Mouse (Mus musculus): ENCODE results near the gene Fam124a. TPM values are rescaled to one million over a fixed set of nuclear protein-coding genes. Genes with fewer than 3 reads are reported as not detected.
A peak's percentile ranks its signal among the peaks of the same experiment; 100 is the strongest.

The Fam124a gene
- polyA plus RNA-seq (2012; ENCODE audit: insufficient read depth, insufficient read length, missing spikeins), result not detected in 2 replicates

DNA sequence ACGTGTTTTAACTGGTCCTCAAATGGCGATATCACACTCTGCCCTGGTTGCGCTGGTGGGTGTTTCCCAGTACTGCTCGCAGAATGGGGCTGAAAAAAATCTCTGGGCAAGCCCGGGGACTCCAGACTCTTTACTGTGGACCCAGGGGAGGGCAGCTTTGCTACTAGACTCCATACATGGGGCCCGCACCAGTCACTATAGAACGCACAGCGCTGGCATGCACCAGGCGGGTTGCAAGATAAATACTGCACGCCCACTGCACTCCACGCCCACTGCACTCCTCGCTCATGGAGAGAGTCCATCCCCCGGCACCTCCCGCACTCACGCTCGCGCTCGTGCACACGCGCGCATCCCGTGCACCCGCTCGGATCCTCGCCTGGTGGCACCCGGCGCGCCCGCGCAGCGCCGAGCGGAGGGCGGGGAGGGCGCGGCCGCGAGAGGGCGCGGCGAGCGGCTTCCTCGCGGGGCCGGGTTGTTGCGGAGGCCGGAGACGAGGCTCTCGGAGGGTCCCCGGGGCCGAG, at the start of gene Fam124a:
TSS of gene Fam124a (plus strand) at position 429 of the 521 bp plus-strand sequence.
- H3K27ac ChIP-seq (ENCODE audit: insufficient read depth, low read depth, low read length), result no peak within 1 kb of the TSS
- H3K4me3 ChIP-seq (ENCODE audit: insufficient read depth, low read length), result peak within 1 kb of the TSS; percentile 53
- H3K4me1 ChIP-seq (ENCODE audit: control insufficient read depth, insufficient read depth, low read length), result no peaks in the 10 kb centered on the region
- TF ChIP-seq POLR2A (IDR thresholded peaks at IDR 0.05; ENCODE audit: borderline replicate concordance, low read depth, low read length), result no peak
- peak; percentile 26; the same call in 1 of the 2 replicates for TF ChIP-seq CTCF (IDR thresholded peaks at IDR 0.05; ENCODE audit: low read depth, low read length)

DNA sequence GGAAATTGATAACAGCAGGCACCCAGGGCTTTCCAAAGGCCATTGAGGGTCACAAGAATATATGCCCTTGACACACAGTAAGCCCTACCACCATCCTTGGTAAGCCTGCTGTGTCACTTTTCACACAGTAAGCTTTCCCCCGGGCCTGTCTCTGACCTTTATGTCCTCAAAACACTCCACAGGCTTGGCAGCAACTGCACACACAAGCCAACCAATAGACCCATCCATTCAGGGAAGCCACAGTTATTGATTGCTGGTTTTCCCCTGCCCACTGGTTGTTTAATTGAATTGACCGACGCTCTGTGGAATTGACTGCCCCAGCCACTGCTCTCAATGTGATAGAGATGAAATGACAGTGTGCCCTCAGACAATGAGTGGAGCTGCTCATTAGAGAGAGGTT, 49.3 kb upstream of the Fam124a start:
- H3K27ac ChIP-seq (ENCODE audit: insufficient read depth, low read depth, low read length), result no peak overlapping the region
- no peak for TF ChIP-seq CTCF (IDR thresholded peaks at IDR 0.05; ENCODE audit: low read depth, low read length)
- TF ChIP-seq POLR2A (IDR thresholded peaks at IDR 0.05; ENCODE audit: borderline replicate concordance, low read depth, low read length), result no peak
- H3K4me3 ChIP-seq (ENCODE audit: insufficient read depth, low read length), result no peak overlapping the region
- no peaks in the 10 kb centered on the region for H3K4me1 ChIP-seq (ENCODE audit: control insufficient read depth, insufficient read depth, low read length)

DNA sequence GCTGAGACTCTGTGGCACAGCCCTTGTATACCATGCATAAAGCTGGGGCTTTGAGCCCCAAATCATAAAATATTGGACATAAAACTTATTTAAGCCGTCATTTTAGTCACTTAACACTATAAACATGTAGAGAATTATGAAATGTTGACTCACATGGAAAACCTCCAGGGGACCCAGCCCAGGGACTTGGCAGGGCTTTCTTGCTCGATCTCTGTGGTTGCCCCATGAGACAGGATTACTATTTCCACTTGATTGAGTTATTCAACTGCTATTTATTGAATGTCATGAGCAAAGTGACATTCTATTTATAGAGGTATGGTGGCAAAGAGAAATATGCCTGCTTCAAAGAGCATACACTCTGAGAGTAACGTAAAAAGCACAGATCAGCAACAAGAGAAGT, 46.2 kb upstream of the Fam124a start:
- TF ChIP-seq POLR2A (IDR thresholded peaks at IDR 0.05; ENCODE audit: borderline replicate concordance, low read depth, low read length) (no peak), CTCF (IDR thresholded peaks at IDR 0.05; ENCODE audit: low read depth, low read length) (no peak)
- H3K4me1 ChIP-seq (ENCODE audit: control insufficient read depth, insufficient read depth, low read length), result no peaks in the 10 kb centered on the region
- H3K27ac ChIP-seq (ENCODE audit: insufficient read depth, low read depth, low read length), result no peak overlapping the region
- no peak overlapping the region for H3K4me3 ChIP-seq (ENCODE audit: insufficient read depth, low read length)

DNA sequence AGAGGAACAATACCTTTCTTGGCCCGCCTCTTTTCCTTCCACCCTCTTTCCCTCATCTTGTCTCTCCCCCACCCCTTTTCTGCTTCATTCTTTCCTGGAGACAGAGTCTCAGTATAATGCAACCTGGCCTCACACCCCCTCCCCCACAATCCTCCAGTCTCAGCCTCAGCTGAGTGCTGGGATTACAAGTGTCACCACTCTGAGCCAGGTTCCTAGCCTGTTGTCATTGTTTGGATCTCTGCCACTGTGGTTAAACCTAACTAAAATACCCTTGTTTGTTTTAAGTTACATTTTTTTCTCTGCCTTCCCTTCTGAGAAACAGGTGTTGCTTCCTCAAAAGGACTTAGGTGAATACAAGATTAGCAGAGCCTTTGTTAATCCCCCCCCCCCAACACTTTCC, 42.7 kb upstream of the Fam124a start:
- TF ChIP-seq POLR2A (IDR thresholded peaks at IDR 0.05; ENCODE audit: borderline replicate concordance, low read depth, low read length) (no peak), CTCF (IDR thresholded peaks at IDR 0.05; ENCODE audit: low read depth, low read length) (no peak)
- Histone ChIP-seq H3K27ac (ENCODE audit: insufficient read depth, low read depth, low read length) (no peak overlapping the region), H3K4me1 (ENCODE audit: control insufficient read depth, insufficient read depth, low read length) (no peaks in the 10 kb centered on the region), H3K4me3 (ENCODE audit: insufficient read depth, low read length) (no peak overlapping the region)

DNA sequence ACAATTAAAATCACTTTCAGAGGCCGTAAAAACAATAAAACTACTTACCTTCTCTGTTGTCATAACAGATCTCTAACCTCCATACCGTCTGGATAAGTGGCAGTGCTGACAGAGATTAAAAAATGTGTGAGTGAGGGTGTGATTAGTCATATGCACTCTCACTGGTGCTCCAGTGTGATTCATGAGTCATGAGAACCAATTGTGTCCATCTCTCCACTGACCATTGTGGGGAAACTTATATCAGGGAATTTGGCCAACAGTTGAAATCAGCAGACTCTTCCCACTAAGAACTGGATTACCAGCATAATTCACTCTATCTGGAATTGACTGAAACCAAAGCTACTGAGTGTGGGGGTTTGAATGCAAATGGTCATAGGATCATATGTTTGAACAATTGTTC, 24.6 kb upstream of the Fam124a start:
- Histone ChIP-seq H3K4me3 (ENCODE audit: insufficient read depth, low read length) (no peak overlapping the region), H3K27ac (ENCODE audit: insufficient read depth, low read depth, low read length) (no peak overlapping the region), H3K4me1 (ENCODE audit: control insufficient read depth, insufficient read depth, low read length) (no peaks in the 10 kb centered on the region)
- TF ChIP-seq POLR2A (IDR thresholded peaks at IDR 0.05; ENCODE audit: borderline replicate concordance, low read depth, low read length) (no peak), CTCF (IDR thresholded peaks at IDR 0.05; ENCODE audit: low read depth, low read length) (no peak)

DNA sequence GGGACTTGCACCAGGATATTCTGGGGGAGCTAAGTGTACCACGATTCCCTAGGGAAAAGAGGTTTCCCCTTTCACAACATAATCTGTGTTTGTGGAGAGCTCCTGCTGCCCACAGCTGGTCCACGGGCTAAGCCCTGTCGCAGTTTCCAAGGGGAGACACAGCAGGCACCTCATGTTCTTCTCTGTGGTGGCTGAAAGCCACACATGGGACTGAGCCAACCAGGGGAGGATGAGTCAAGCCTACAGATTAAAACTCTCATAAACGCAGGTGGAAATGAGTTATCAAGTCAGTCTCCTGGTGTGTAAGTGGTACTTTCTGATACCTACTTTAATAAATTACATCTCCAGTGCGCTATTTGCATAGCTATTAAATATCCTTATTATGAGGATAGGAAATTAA, 19.4 kb upstream of the Fam124a start:
- Histone ChIP-seq H3K27ac (ENCODE audit: insufficient read depth, low read depth, low read length) (no peak overlapping the region), H3K4me1 (ENCODE audit: control insufficient read depth, insufficient read depth, low read length) (no peaks in the 10 kb centered on the region)
- TF ChIP-seq POLR2A (IDR thresholded peaks at IDR 0.05; ENCODE audit: borderline replicate concordance, low read depth, low read length), result no peak
- TF ChIP-seq CTCF (IDR thresholded peaks at IDR 0.05; ENCODE audit: low read depth, low read length), result no peak

DNA sequence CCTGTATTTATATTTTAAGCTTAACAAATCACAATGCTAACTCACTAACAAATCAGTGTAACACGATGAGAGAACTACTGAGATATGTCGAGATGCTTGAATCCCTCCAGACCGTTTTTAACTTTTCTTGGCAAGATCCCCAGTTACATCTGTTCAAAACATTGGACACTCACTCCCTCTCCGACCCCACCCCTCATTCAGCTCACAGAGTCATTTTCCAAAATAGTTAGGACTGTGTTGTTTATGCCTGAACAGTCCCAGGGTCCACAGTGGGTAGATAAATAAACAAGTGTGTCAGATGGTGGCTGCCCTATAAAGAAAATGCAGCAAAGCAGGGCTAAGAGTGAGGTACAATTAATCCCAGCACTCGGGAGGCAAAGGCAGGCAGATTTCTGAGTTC, 18.5 kb upstream of the Fam124a start:
- no peak overlapping the region for H3K27ac ChIP-seq (ENCODE audit: insufficient read depth, low read depth, low read length)
- no peaks in the 10 kb centered on the region for H3K4me1 ChIP-seq (ENCODE audit: control insufficient read depth, insufficient read depth, low read length)
- no peak for TF ChIP-seq POLR2A (IDR thresholded peaks at IDR 0.05; ENCODE audit: borderline replicate concordance, low read depth, low read length)
- no peak for TF ChIP-seq CTCF (IDR thresholded peaks at IDR 0.05; ENCODE audit: low read depth, low read length)
- H3K4me3 ChIP-seq (ENCODE audit: insufficient read depth, low read length), result no peak overlapping the region

More for the DNA sequence above, 19.4 kb upstream of the Fam124a start:
- H3K4me3 ChIP-seq (ENCODE audit: insufficient read depth, low read length), result no peak overlapping the region

DNA sequence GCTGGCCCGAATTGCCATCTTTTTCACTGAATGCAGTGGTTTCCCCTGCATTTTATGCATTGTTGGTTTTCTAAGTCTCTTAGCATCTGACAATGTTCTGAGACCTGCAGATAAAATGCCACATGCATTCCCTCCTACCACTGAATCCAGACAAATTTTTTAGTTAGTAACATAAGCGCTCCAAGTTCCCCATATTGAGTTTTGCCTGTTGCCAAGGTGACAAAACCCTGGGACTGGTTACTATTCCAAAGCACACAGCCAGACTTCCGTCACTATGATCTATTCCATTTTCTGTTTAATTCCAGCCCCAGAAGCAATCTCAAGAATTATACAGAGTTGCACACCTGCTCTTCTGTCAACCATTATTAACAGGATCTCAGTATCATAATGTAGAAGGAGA, 15.7 kb upstream of the Fam124a start:
- TF ChIP-seq POLR2A (IDR thresholded peaks at IDR 0.05; ENCODE audit: borderline replicate concordance, low read depth, low read length), result no peak
- no peak for TF ChIP-seq CTCF (IDR thresholded peaks at IDR 0.05; ENCODE audit: low read depth, low read length)
- H3K4me1 ChIP-seq (ENCODE audit: control insufficient read depth, insufficient read depth, low read length), result no peaks in the 10 kb centered on the region
- H3K27ac ChIP-seq (ENCODE audit: insufficient read depth, low read depth, low read length), result no peak overlapping the region
- H3K4me3 ChIP-seq (ENCODE audit: insufficient read depth, low read length), result no peak overlapping the region

DNA sequence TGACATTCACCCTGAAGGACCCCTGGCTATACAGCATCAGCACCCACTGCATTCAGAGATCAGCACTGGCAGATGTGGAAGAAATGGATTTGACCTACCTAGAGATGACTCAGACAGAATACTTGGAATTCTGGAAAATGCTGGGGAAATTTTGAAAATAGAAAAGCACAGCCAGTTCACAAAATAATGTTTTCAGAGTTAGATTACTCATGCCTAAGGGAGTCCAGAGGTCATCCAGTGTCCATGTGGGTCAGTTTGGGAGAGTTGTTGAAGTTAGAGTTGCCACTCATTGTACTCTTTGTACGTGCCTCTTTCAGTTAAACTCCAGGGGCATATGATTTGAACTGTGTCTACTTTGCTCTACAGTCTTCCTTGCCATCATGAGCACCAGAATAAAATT, 13.8 kb upstream of the Fam124a start:
- no peak for TF ChIP-seq POLR2A (IDR thresholded peaks at IDR 0.05; ENCODE audit: borderline replicate concordance, low read depth, low read length)
- no peak for TF ChIP-seq CTCF (IDR thresholded peaks at IDR 0.05; ENCODE audit: low read depth, low read length)
- Histone ChIP-seq H3K4me3 (ENCODE audit: insufficient read depth, low read length) (no peak overlapping the region), H3K4me1 (ENCODE audit: control insufficient read depth, insufficient read depth, low read length) (no peaks in the 10 kb centered on the region), H3K27ac (ENCODE audit: insufficient read depth, low read depth, low read length) (no peak overlapping the region)

DNA sequence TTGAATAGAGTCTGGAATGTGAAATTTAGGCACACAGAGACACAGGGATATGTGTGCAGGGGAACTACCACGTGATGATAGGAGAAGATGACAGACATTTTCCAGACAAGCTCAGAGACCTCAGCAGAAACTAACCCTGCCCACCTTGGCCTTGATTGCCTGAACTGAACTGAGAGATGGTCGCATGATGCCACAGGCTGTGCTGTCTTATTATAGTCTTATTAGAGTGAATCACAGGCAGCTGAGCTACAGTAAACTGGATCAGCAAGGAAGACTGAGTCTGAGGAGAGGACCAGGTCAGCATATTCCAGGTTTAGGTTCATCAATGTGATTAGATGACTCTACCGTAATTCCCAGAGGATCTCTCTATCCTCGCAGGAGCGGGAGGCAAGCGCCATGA, 9.2 kb upstream of the Fam124a start:
- no peak for TF ChIP-seq POLR2A (IDR thresholded peaks at IDR 0.05; ENCODE audit: borderline replicate concordance, low read depth, low read length)
- no peak for TF ChIP-seq CTCF (IDR thresholded peaks at IDR 0.05; ENCODE audit: low read depth, low read length)
- H3K4me3 ChIP-seq (ENCODE audit: insufficient read depth, low read length), result no peak overlapping the region
- H3K27ac ChIP-seq (ENCODE audit: insufficient read depth, low read depth, low read length), result no peak overlapping the region
- no peaks in the 10 kb centered on the region for H3K4me1 ChIP-seq (ENCODE audit: control insufficient read depth, insufficient read depth, low read length)

DNA sequence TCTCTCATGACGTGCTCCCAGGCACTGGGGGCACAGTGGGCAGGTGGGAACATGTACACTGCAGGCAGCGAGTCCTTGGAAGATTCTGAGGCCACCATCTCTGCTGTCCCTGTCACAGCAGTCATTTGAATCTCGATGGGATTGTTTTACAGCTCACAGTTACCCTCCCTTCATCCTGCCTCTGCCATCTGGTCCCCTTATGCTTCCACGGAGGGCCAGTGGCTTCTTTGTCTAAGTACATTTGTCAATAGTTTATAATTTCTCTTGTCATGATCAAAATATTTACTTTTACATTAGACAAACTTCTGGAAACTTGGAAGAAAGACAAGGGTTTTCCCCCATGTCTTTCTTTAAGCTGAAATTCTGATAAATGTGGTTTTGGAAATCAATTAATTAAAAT, 8.8 kb upstream of the Fam124a start:
- Histone ChIP-seq H3K27ac (ENCODE audit: insufficient read depth, low read depth, low read length) (no peak overlapping the region), H3K4me1 (ENCODE audit: control insufficient read depth, insufficient read depth, low read length) (no peaks in the 10 kb centered on the region), H3K4me3 (ENCODE audit: insufficient read depth, low read length) (no peak overlapping the region)
- TF ChIP-seq POLR2A (IDR thresholded peaks at IDR 0.05; ENCODE audit: borderline replicate concordance, low read depth, low read length) (no peak), CTCF (IDR thresholded peaks at IDR 0.05; ENCODE audit: low read depth, low read length) (no peak)
